Mouse (Mus musculus) cerebellum, adult 11 months (tissue): Measurements from ENCODE around the gene Csn1s2b.
"Not testable (repeated sequence)": the region's sequence is repeated elsewhere in the genome, so short reads cannot be mapped to it uniquely, and the experiment has no call there.

Source experiments
- DNase-seq: peaks from one replicate; pipeline ENCODE4 v3.0.0; 2022

Csn1s2b gene

DNA sequence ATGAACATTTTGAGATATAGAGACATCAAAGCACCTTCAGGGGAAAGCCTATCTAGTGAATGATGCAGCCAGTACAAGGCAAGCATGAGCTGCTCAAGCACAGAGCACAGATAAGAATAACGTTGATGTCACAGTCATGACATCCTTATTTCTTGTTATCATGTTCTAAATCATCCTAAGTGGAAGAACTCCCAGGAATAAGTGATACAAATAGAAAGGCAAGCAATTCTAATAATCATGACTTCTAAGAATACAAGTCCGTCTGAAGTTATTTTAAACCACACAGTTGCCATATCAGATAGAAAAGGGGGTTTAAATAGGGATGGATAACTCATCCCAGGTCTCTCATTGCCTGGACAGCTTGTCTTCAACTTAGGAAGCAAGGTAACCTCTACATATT is at the start of gene Csn1s2b:
Gene Csn1s2b, plus strand, starts transcription at position 301 of the 400 bp plus-strand sequence.
- DNase-seq, result no peak

DNA sequence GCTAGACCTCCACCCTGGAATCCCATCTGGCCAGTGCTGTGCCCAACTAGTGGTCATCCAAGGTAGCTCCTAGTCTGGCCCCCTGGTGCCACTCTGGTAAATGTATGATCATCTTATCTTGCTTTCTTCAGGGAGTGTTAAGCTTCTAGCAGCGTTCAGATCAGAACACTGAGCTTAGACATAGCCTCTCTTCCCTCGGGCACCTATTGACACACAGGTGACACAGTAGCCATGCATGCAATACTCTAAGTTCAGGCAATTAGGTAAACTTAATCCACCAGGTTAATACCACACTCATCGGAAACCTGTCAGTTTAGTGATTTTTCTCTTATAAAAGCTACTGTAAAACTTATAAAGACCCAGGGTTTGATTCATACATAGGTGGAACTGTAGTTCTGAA is 43.3 kb upstream of the Csn1s2b start:
- DNase-seq, result no peak

- DNase-seq, result not testable (repeated sequence)
Measured at GRCm38 (mm10) chr5:87772151-87772550, 35.7 kb upstream of the Csn1s2b start.

DNA sequence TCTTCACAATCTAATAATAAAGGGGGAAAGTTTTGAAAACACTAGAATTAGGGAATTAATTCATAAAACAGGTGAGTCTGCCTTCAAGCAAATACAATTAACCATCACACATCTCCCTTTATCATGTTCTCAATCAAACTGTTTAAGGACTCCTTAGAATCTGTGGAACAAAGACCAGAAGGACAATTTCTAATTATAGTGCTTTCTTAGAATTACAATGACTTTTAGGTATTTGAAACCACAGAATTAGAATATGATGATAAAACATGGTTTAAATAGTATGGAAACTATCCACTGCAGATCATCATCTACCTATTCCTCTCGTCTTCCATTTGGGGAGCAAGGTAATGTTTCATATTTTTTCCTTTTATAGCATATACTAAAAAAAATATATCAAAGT is 33.6 kb upstream of the Csn1s2b start, which contains the start of gene Csn1s2a:
Gene Csn1s2a, plus strand, starts transcription at position 301 of the 400 bp plus-strand sequence.
- no peak for DNase-seq

DNA sequence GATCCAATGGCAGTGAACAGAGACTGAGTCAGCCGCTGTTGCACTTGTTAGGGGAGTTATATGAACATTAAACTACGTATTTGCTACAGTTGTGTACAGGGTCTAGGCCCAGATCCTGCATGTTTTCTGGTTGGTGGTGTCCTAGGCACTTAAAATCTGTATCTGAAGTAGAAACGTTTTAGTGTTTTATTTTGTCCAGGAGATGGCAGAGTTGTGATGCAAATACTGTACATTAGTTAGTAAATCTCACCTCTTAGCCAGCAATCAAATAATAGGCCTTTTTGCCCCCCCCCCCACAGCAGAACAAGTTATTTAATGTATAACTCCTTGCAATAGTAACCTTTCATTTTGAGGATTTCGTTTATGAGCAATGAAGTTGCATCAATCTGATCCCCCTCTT is 25.2 kb upstream of the Csn1s2b start:
- DNase-seq, result no peak

- DNase-seq, result no peak
Measured at GRCm38 (mm10) chr5:87809253-87809652, 1.4 kb downstream of the Csn1s2b start.

DNA sequence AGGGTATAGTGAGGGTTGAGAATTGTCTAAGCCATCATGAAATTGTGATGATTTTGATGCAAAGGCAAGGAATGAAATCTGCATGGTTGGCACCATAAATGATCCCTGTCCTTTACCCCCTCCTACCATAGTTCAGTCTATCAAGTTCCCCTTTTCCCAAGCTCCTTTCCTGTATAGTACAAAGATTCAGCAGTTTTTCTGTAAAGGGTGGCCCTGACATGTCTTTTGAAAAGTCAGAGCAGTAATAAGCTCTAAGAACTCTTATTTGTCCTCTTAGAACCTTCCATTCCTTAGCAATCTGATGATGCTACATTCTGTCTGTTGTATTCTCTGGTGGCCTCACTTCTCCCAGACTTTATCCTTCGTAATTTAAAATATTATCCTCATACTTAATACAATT is 17.5 kb downstream of the Csn1s2b start, which contains the start of gene Prr27:
Gene Prr27, plus strand, starts transcription at position 301 of the 400 bp plus-strand sequence.
- DNase-seq, result no peak

- no peak for DNase-seq
Measured at GRCm38 (mm10) chr5:87855136-87855716, 47.3 kb downstream of the Csn1s2b start.

GRCm38 (mm10) chr5:87870084-87870483 is 62.2 kb downstream of the Csn1s2b start:
- peak; percentile 13 for DNase-seq

DNA sequence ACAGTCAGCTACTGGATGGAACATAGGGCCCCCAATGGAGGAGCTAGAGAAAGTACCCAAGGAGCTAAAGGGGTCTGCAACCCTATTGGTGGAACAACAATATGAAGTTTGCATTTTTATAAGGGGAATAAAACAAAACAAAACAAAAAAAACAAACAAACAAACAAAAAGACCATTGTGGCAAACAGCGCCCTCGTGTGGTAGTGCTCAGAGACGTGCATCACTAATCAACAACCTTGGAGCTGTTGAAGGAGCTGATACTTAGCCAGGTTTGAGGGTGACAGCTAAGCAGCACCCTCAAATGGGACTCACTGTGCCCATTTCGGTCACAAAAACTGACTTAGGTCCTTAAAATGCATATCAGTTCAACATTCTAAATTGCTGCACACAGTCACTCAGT is 63.5 kb downstream of the Csn1s2b start:
- DNase-seq, result no peak
